Mouse (Mus musculus) lung, adult 2 months (tissue): ENCODE measurements at regions not wholly inside any gene's neighbourhood (a gene's known extent, or its start where the extent isn't known, plus 50 kb on each side); places are given as distances from the start of the nearest gene placed in this dataset.

Source experiments
- CTCF ChIP-seq: fragments of 200-500 bp; IDR thresholded peaks from 2 replicates; pipeline ENCODE4 v1.5.1; 2011; ENCODE audit warnings: mild to moderate bottlenecking, low read length, control low read depth; ENCODE audit not compliant: insufficient read depth
- POLR2A ChIP-seq: fragments of 200-500 bp; IDR thresholded peaks from 2 replicates; pipeline ENCODE4 v1.6.1; 2011; ENCODE audit warnings: low read depth, mild to moderate bottlenecking, control low read depth, low read length, borderline replicate concordance; ENCODE audit errors: extremely low read depth

DNA sequence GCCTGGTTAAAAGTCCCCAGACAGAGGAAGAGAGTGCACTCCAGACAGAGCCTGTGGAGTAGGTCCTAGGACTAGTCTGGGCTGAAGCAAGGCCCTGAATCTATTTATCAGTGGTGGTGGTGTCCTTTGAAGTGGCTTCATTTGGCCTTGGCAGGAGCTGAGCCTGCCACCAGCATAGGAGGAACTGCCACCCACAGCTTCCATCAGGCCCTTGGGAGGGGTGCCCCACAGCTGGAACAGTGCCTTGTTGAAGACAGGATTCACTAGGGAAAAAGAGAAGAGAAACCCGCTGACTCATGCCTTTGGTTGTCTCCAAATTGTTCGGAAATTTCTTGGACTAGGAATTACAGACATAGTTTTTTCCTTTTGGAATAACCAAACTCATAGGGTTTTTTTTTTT, 574.6 kb downstream of the Gsdmc2 start:
- TF ChIP-seq POLR2A, result no peak
- no peak for TF ChIP-seq CTCF
